Mouse (Mus musculus) heart, embryonic 10.5 days (tissue): ENCODE measurements at regions not wholly inside any gene's neighbourhood (a gene's known extent, or its start where the extent isn't known, plus 50 kb on each side); places are given as distances from the start of the nearest gene placed in this dataset.
"Not testable (repeated sequence)": the region's sequence is repeated elsewhere in the genome, so short reads cannot be mapped to it uniquely, and the experiment has no call there.

Experiments used
- DNase-seq: peaks from one replicate; pipeline ENCODE4 v3.0.0-alpha.2; 2017; ENCODE audit warnings: low spot score
- H3K27ac ChIP-seq: fragments of 300-500 bp; sonication (generic); 2 replicates; pipeline ENCODE4 v1.5.1; 2016; ENCODE audit warnings: mild to moderate bottlenecking
- H3K27me3 ChIP-seq: fragments of 300-500 bp; sonication (generic); 2 replicates; pipeline ENCODE4 v1.6.1; 2016; ENCODE audit warnings: mild to moderate bottlenecking; ENCODE audit not compliant: poor library complexity, insufficient read depth, severe bottlenecking
- H3K36me3 ChIP-seq: fragments of 300-500 bp; sonication (generic); 2 replicates; pipeline ENCODE4 v1.6.1; 2016; ENCODE audit warnings: mild to moderate bottlenecking, moderate library complexity
- H3K4me1 ChIP-seq: fragments of 300-500 bp; sonication (generic); 2 replicates; pipeline ENCODE4 v1.6.1; 2016; ENCODE audit warnings: mild to moderate bottlenecking
- H3K4me3 ChIP-seq: fragments of 300-500 bp; sonication (generic); 2 replicates; pipeline ENCODE4 v1.5.1; 2016; ENCODE audit warnings: mild to moderate bottlenecking, moderate library complexity
- H3K9me3 ChIP-seq: fragments of 300-500 bp; sonication (generic); 2 replicates; pipeline ENCODE4 v1.6.1; 2016; ENCODE audit warnings: mild to moderate bottlenecking, moderate library complexity
- WGBS: fragments of 180-500 bp; shearing (Covaris S2); methylation state at CpG from one replicate; pipeline ENCODE4 v1.1.7; 2016; 5-methylcytosine and 5-hydroxymethylcytosine counted together

- H3K4me1 ChIP-seq = peaks cover 38% of the 10 kb centered on the region
- H3K4me3 ChIP-seq = no peak overlapping the region
- H3K27me3 ChIP-seq = no peaks in the 10 kb centered on the region
- no peak overlapping the region for H3K27ac ChIP-seq
- 69% methylated on average over 4 of the region's 4 CpGs for WGBS
- no peaks in the 10 kb centered on the region for H3K9me3 ChIP-seq
- DNase-seq = no peak
- no peaks in the 10 kb centered on the region for H3K36me3 ChIP-seq
Measured at GRCm38 (mm10) chr16:30690531-30690930, 91.0 kb downstream of the Fam43a start.

- Histone ChIP-seq H3K27ac (no peak overlapping the region), H3K27me3 (no peaks in the 10 kb centered on the region), H3K4me1 (peaks cover 41% of the 10 kb centered on the region), H3K4me3 (no peak overlapping the region), H3K9me3 (no peaks in the 10 kb centered on the region), H3K36me3 (no peaks in the 10 kb centered on the region)
- no peak for DNase-seq
- 78% methylated on average over 15 of the region's 15 CpGs for WGBS
Measured at GRCm38 (mm10) chr16:30691964-30692363, 92.4 kb downstream of the Fam43a start.

- H3K9me3 ChIP-seq = no peaks in the 10 kb centered on the region
- H3K4me1 ChIP-seq = peaks cover 42% of the 10 kb centered on the region
- DNase-seq = no peak
- no peaks in the 10 kb centered on the region for H3K36me3 ChIP-seq
- 65% methylated on average over 5 of the region's 5 CpGs for WGBS
- H3K27me3 ChIP-seq = no peaks in the 10 kb centered on the region
- no peak overlapping the region for H3K27ac ChIP-seq
- no peak overlapping the region for H3K4me3 ChIP-seq
Measured at GRCm38 (mm10) chr16:30692541-30693141, 93.1 kb downstream of the Fam43a start.

- Histone ChIP-seq H3K27me3 (no peaks in the 10 kb centered on the region), H3K9me3 (no peaks in the 10 kb centered on the region), H3K4me1 (peaks cover 37% of the 10 kb centered on the region), H3K4me3 (no peak overlapping the region), H3K27ac (0 out of 2 replicates have a peak overlapping the region, but pooled peaks have one; percentile 25), H3K36me3 (no peaks in the 10 kb centered on the region)
- DNase-seq = no peak
- 81% methylated on average over 3 of the region's 3 CpGs for WGBS
Measured at GRCm38 (mm10) chr16:30693206-30693605, 93.7 kb downstream of the Fam43a start.

GRCm38 (mm10) chr16:30693839-30694527 lies 94.5 kb downstream of the Fam43a start:
- Histone ChIP-seq H3K4me3 (no peak overlapping the region), H3K36me3 (no peaks in the 10 kb centered on the region), H3K9me3 (no peaks in the 10 kb centered on the region), H3K27ac (no peak overlapping the region), H3K27me3 (no peaks in the 10 kb centered on the region), H3K4me1 (peaks cover 36% of the 10 kb centered on the region)
- no peak for DNase-seq
- WGBS = 83% methylated on average over 1 of the region's 1 CpGs

GRCm38 (mm10) chr16:30695691-30696090 lies 96.2 kb downstream of the Fam43a start:
- whole genome bisulfite sequencing = 80% methylated on average over 8 of the region's 8 CpGs
- Histone ChIP-seq H3K27ac (no peak overlapping the region), H3K36me3 (no peaks in the 10 kb centered on the region), H3K27me3 (no peaks in the 10 kb centered on the region), H3K4me1 (peaks cover 35% of the 10 kb centered on the region), H3K4me3 (no peak overlapping the region), H3K9me3 (no peaks in the 10 kb centered on the region)
- DNase-seq = no peak

- Histone ChIP-seq H3K4me3 (no peak overlapping the region), H3K27me3 (no peaks in the 10 kb centered on the region), H3K9me3 (no peaks in the 10 kb centered on the region), H3K27ac (no peak overlapping the region), H3K4me1 (peaks cover 42% of the 10 kb centered on the region), H3K36me3 (no peaks in the 10 kb centered on the region)
- 65% methylated on average over 4 of the region's 4 CpGs for WGBS
- DNase-seq = no peak
Measured at GRCm38 (mm10) chr16:30697209-30697608, 97.7 kb downstream of the Fam43a start.

- Histone ChIP-seq H3K4me3 (no peak overlapping the region), H3K9me3 (no peaks in the 10 kb centered on the region), H3K36me3 (no peaks in the 10 kb centered on the region), H3K27ac (no peak overlapping the region), H3K27me3 (no peaks in the 10 kb centered on the region), H3K4me1 (peaks cover 42% of the 10 kb centered on the region)
- WGBS = 71% methylated on average over 2 of the region's 2 CpGs
- DNase-seq = no peak
Measured at GRCm38 (mm10) chr16:30697806-30698205, 98.3 kb downstream of the Fam43a start.

- WGBS = 87% methylated on average over 8 of the region's 8 CpGs
- Histone ChIP-seq H3K36me3 (no peaks in the 10 kb centered on the region), H3K27me3 (no peaks in the 10 kb centered on the region), H3K4me3 (no peak overlapping the region), H3K27ac (no peak overlapping the region), H3K4me1 (peaks cover 10% of the 10 kb centered on the region; the same call in 1 of the 2 replicates), H3K9me3 (no peaks in the 10 kb centered on the region)
- DNase-seq = no peak
Measured at GRCm38 (mm10) chr16:30703831-30704230, 104.3 kb downstream of the Fam43a start.

- H3K36me3 ChIP-seq = no peaks in the 10 kb centered on the region
- 80% methylated on average over 15 of the region's 15 CpGs for whole genome bisulfite sequencing
- no peak overlapping the region for H3K4me3 ChIP-seq
- no peak for DNase-seq
- peaks cover 8% of the 10 kb centered on the region; the same call in 1 of the 2 replicates for H3K4me1 ChIP-seq
- H3K27ac ChIP-seq = no peak overlapping the region
- no peaks in the 10 kb centered on the region for H3K9me3 ChIP-seq
- no peaks in the 10 kb centered on the region for H3K27me3 ChIP-seq
Measured at GRCm38 (mm10) chr16:30709501-30709900, 110.0 kb downstream of the Fam43a start.

GRCm38 (mm10) chr16:30709975-30710374 lies 110.5 kb downstream of the Fam43a start:
- peaks cover 8% of the 10 kb centered on the region; the same call in 1 of the 2 replicates for H3K4me1 ChIP-seq
- H3K36me3 ChIP-seq = no peaks in the 10 kb centered on the region
- no peaks in the 10 kb centered on the region for H3K27me3 ChIP-seq
- DNase-seq = no peak
- H3K27ac ChIP-seq = no peak overlapping the region
- no peaks in the 10 kb centered on the region for H3K9me3 ChIP-seq
- H3K4me3 ChIP-seq = no peak overlapping the region
- 74% methylated on average over 2 of the region's 2 CpGs for WGBS

- H3K27ac ChIP-seq = peak overlapping the region; percentile 67
- H3K27me3 ChIP-seq = no peaks in the 10 kb centered on the region
- DNase-seq = no peak
- 80% methylated on average over 6 of the region's 6 CpGs for WGBS
- H3K36me3 ChIP-seq = no peaks in the 10 kb centered on the region
- peaks cover 8% of the 10 kb centered on the region; the same call in 1 of the 2 replicates for H3K4me1 ChIP-seq
- H3K9me3 ChIP-seq = no peaks in the 10 kb centered on the region
- no peak overlapping the region for H3K4me3 ChIP-seq
Measured at GRCm38 (mm10) chr16:30712570-30712969, 113.0 kb downstream of the Fam43a start.

GRCm38 (mm10) chr16:30717577-30717976 lies 118.1 kb downstream of the Fam43a start:
- not testable (repeated sequence) for H3K9me3 ChIP-seq, H3K4me1 ChIP-seq, H3K4me3 ChIP-seq, H3K27me3 ChIP-seq, DNase-seq, H3K27ac ChIP-seq, H3K36me3 ChIP-seq
